Mouse (Mus musculus) spleen, adult 2 months (tissue): Measurements from ENCODE around the gene Fxyd3. TPM values are rescaled to one million over a fixed set of nuclear protein-coding genes. Genes with fewer than 3 reads are reported as not detected.

Source experiments
- DNase-seq, 2 experiments: peaks; one replicate each; pipeline versions ENCODE4 v3.0.0 to v3.0.0-alpha.2; 2012 to 2021; ENCODE audit warnings: low spot score in 2 of 2, low read depth in 1 of 2
- H3K27ac ChIP-seq: fragments of 200-500 bp; 2 replicates; pipeline ENCODE4 v1.5.1; 2012; ENCODE audit warnings: low read length, inconsistent platforms; ENCODE audit not compliant: insufficient read depth
- H3K27me3 ChIP-seq: fragments of 200-500 bp; 2 replicates; pipeline ENCODE4 v1.6.1; 2012; ENCODE audit warnings: mild to moderate bottlenecking, moderate library complexity, low read length, inconsistent platforms; ENCODE audit not compliant: control insufficient read depth, insufficient read depth
- H3K36me3 ChIP-seq: fragments of 200-500 bp; 2 replicates; pipeline ENCODE4 v1.6.1; 2012; ENCODE audit warnings: mild to moderate bottlenecking, low read length, inconsistent platforms; ENCODE audit not compliant: control insufficient read depth, insufficient read depth
- H3K4me1 ChIP-seq: fragments of 200-500 bp; 2 replicates; pipeline ENCODE4 v1.6.1; 2011; ENCODE audit warnings: inconsistent platforms; ENCODE audit not compliant: control insufficient read depth, insufficient read depth, insufficient read length
- H3K4me3 ChIP-seq: fragments of 200-500 bp; 2 replicates; pipeline ENCODE4 v1.5.1; 2011; ENCODE audit warnings: mild to moderate bottlenecking, inconsistent platforms; ENCODE audit not compliant: insufficient read depth, insufficient read length; ENCODE audit errors: extremely low read depth
- CTCF ChIP-seq: fragments of 200-500 bp; IDR thresholded peaks from 2 replicates; pipeline ENCODE4 v1.5.1; 2011; ENCODE audit warnings: mild to moderate bottlenecking, inconsistent platforms; ENCODE audit not compliant: insufficient read depth, insufficient read length, insufficient replicate concordance; ENCODE audit errors: extremely low read depth
- POLR2A ChIP-seq: fragments of 200-500 bp; IDR thresholded peaks from 2 replicates; pipeline ENCODE4 v1.6.1; 2011; ENCODE audit warnings: low read depth, low read length, inconsistent platforms
- WGBS: fragments of 180-500 bp; shearing (Covaris S2); methylation state at CpG from one replicate; pipeline ENCODE4 v1.1.7; 2018; 5-methylcytosine and 5-hydroxymethylcytosine counted together
- polyA plus RNA-seq: library from polyadenylated mRNA; depleted of rRNA; stranded (reverse); fragments of >200 nt; gene quantifications from 2 replicates; pipeline ENCODE4 v1.2.3, GENCODE M21; 2012

Fxyd3 gene
- polyA plus RNA-seq, 1 experiment, result 1.8 TPM

GRCm38 (mm10) chr7:31054661-31055320 is 21.7 kb downstream of the Fxyd3 start:
- no peaks in the 10 kb centered on the region for H3K36me3 ChIP-seq
- peaks cover 18% of the 10 kb centered on the region for H3K27me3 ChIP-seq
- no peak overlapping the region for H3K27ac ChIP-seq
- H3K4me1 ChIP-seq, result peaks cover 6% of the 10 kb centered on the region; the same call in 1 of the 2 replicates
- TF ChIP-seq CTCF, result no peak
- no peak for TF ChIP-seq POLR2A
- DNase-seq, result no peak
- WGBS, result 83% methylated on average over 11 of the region's 11 CpGs
- no peak overlapping the region for H3K4me3 ChIP-seq

GRCm38 (mm10) chr7:31053882-31054447 is 22.5 kb downstream of the Fxyd3 start:
- DNase-seq, result no peak
- TF ChIP-seq POLR2A (no peak), CTCF (no peak)
- Histone ChIP-seq H3K4me1 (peaks cover 4% of the 10 kb centered on the region; the same call in 1 of the 2 replicates), H3K27me3 (peaks cover 18% of the 10 kb centered on the region), H3K4me3 (no peak overlapping the region), H3K27ac (no peak overlapping the region), H3K36me3 (no peaks in the 10 kb centered on the region)
- WGBS, result 76% methylated on average over 10 of the region's 10 CpGs

GRCm38 (mm10) chr7:31052636-31053434 is 23.7 kb downstream of the Fxyd3 start:
- Histone ChIP-seq H3K27ac (no peak overlapping the region), H3K4me1 (peaks cover 4% of the 10 kb centered on the region; the same call in 1 of the 2 replicates), H3K27me3 (peaks cover 18% of the 10 kb centered on the region), H3K4me3 (peak overlapping the region; percentile 16; the same call in 1 of the 2 replicates), H3K36me3 (no peaks in the 10 kb centered on the region)
- no peak for DNase-seq
- no peak for TF ChIP-seq POLR2A
- no peak for TF ChIP-seq CTCF
- 11% methylated on average over 34 of the region's 34 CpGs for WGBS

- peaks cover 4% of the 10 kb centered on the region; the same call in 1 of the 2 replicates for H3K4me1 ChIP-seq
- no peak overlapping the region for H3K27ac ChIP-seq
- no peak for DNase-seq
- peaks cover 18% of the 10 kb centered on the region for H3K27me3 ChIP-seq
- peak overlapping the region; percentile 16; the same call in 1 of the 2 replicates for H3K4me3 ChIP-seq
- TF ChIP-seq POLR2A (no peak), CTCF (no peak)
- no peaks in the 10 kb centered on the region for H3K36me3 ChIP-seq
- WGBS, result 11% methylated on average over 22 of the region's 22 CpGs
These were observed 24.3 kb downstream of the Fxyd3 start for GRCm38 (mm10) chr7:31052251-31052635.

- DNase-seq, result no peak
- TF ChIP-seq POLR2A (no peak), CTCF (no peak)
- peaks cover 18% of the 10 kb centered on the region for H3K27me3 ChIP-seq
- H3K27ac ChIP-seq, result no peak within 1 kb of the TSS
- H3K4me1 ChIP-seq, result peaks cover 4% of the 10 kb centered on the region; the same call in 1 of the 2 replicates
- H3K4me3 ChIP-seq, result no peak within 1 kb of the TSS
- no peaks in the 10 kb centered on the region for H3K36me3 ChIP-seq
- 7% methylated on average over 26 of the region's 28 CpGs for WGBS
These were observed 25.0 kb downstream of the Fxyd3 start, which contains the start of gene Fxyd7 for GRCm38 (mm10) chr7:31051321-31052021. Gene Fxyd7 (minus strand): TSS chr7:31051467.

GRCm38 (mm10) chr7:31050921-31051320 is 25.6 kb downstream of the Fxyd3 start:
- H3K36me3 ChIP-seq, result no peaks in the 10 kb centered on the region
- TF ChIP-seq POLR2A (no peak), CTCF (no peak)
- H3K27me3 ChIP-seq, result peaks cover 18% of the 10 kb centered on the region
- H3K27ac ChIP-seq, result no peak overlapping the region
- 9% methylated on average over 9 of the region's 9 CpGs for WGBS
- H3K4me3 ChIP-seq, result no peak overlapping the region
- H3K4me1 ChIP-seq, result peaks cover 4% of the 10 kb centered on the region; the same call in 1 of the 2 replicates
- no peak for DNase-seq
